Mouse (Mus musculus) hindbrain, embryonic 16.5 days (tissue): ENCODE results near the gene Olfr993. TPM values are rescaled to one million over a fixed set of nuclear protein-coding genes. Genes with fewer than 3 reads are reported as not detected.

ENCODE experiments used
- ATAC-seq: fragments of 200-750 bp; cut with Nextera tagmentation; 2 replicates; pipeline ENCODE4 v1.8.0; 2017; ENCODE audit warnings: moderate TSS enrichment, moderate library complexity
- H3K27ac ChIP-seq: fragments of 300-500 bp; sonication (generic); 2 replicates; pipeline ENCODE4 v1.5.1; 2014; ENCODE audit warnings: low read depth, mild to moderate bottlenecking, control low read depth, low read length, moderate library complexity
- H3K27me3 ChIP-seq: fragments of 300-500 bp; sonication (generic); replicated peaks from 2 replicates; pipeline ENCODE4 v1.6.1; 2014; ENCODE audit warnings: low read length; ENCODE audit not compliant: control insufficient read depth, insufficient read depth
- H3K36me3 ChIP-seq: fragments of 300-500 bp; sonication (generic); 2 replicates; pipeline ENCODE4 v1.6.1; 2014; ENCODE audit warnings: mild to moderate bottlenecking, low read length, moderate library complexity, mixed read lengths; ENCODE audit not compliant: control insufficient read depth, insufficient read depth
- H3K4me1 ChIP-seq: fragments of 300-500 bp; sonication (generic); 2 replicates; pipeline ENCODE4 v1.6.1; 2014; ENCODE audit warnings: low read depth, low read length; ENCODE audit not compliant: control insufficient read depth, insufficient read depth
- H3K4me2 ChIP-seq: fragments of 300-500 bp; sonication (generic); 2 replicates; pipeline ENCODE4 v1.6.1; 2014; ENCODE audit warnings: mild to moderate bottlenecking, low read length, control low read depth, moderate library complexity
- H3K4me3 ChIP-seq: fragments of 300-500 bp; sonication (generic); 2 replicates; pipeline ENCODE4 v1.5.1; 2014; ENCODE audit warnings: mild to moderate bottlenecking, low read length, control low read depth, moderate library complexity
- H3K9ac ChIP-seq: fragments of 300-500 bp; sonication (generic); 2 replicates; pipeline ENCODE4 v1.6.1; 2014; ENCODE audit warnings: low read depth, mild to moderate bottlenecking, control low read depth, low read length, moderate library complexity
- H3K9me3 ChIP-seq: fragments of 300-500 bp; sonication (generic); 2 replicates; pipeline ENCODE4 v1.6.1; 2014; ENCODE audit warnings: mild to moderate bottlenecking, low read length, moderate library complexity; ENCODE audit not compliant: control insufficient read depth
- WGBS: fragments of 180-500 bp; shearing (Covaris S2); extraction: QIAGEN DNeasy Blood & Tissue Kit; methylation state at CpG from one replicate; pipeline ENCODE4 v1.1.7; 2014; 5-methylcytosine and 5-hydroxymethylcytosine counted together
- polyA plus RNA-seq: library from polyadenylated mRNA; unstranded; fragments of >200 nt; fragmentation: Nextera tagmentation; extraction: Ambion mirVana; gene quantifications from 2 replicates; pipeline ENCODE4 v1.2.1, GENCODE M21; 2015

Olfr993 gene
- polyA plus RNA-seq, result not detected in 2 replicates

DNA sequence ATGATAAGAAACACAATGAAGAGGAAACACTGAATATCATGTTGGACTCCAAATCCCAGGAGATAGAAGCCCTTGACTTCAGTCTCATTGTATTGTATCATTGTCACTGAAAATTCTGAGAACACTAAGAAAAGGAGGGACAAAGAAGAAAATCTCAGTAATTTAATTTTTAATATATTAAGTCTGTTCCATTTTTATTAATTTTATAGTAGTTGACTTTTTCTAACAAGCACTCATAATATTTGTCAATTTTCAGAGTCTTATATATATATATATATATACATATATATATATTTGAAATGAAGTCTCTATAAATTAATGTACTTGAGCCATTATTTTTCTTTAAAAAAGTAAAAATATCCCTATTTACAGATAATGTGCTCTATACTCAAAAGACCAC lies at the start of gene Olfr993:
TSS of gene Olfr993 (minus strand) at position 101 of the 400 bp plus-strand sequence.
- H3K36me3 ChIP-seq, result no peaks in the 10 kb centered on the region
- H3K27me3 ChIP-seq, result no peaks in the 10 kb centered on the region
- H3K4me2 ChIP-seq, result no peak within 1 kb of the TSS
- no peak within 1 kb of the TSS for H3K4me3 ChIP-seq
- no peak within 1 kb of the TSS for H3K27ac ChIP-seq
- ATAC-seq, result no peak
- H3K4me1 ChIP-seq, result no peaks in the 10 kb centered on the region
- H3K9ac ChIP-seq, result no peak within 1 kb of the TSS
- H3K9me3 ChIP-seq, result no peaks in the 10 kb centered on the region

DNA sequence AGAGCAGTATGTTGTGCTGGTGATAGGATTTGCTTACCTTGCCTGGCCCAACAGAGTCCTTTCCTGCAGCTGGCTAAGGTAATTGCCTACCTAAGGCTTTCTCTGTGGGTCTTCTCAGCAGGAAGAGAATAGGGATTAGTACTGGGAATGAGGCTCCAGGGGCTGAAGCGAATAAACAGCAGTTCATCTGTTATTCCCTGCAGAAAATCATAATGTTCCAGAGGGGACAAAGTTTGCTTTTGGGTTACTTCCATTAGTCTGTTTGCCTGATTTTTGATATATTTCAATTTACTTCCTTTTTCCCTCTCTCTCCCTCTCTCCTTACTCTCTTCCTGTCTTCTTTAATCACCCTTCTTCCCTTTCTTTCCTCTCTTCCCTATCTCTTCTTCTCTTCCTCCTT lies 28.9 kb upstream of the Olfr993 start, which contains the start of gene Olfr995:
TSS of gene Olfr995 (minus strand) at position 101 of the 400 bp plus-strand sequence.
- Histone ChIP-seq H3K36me3 (no peaks in the 10 kb centered on the region), H3K4me2 (no peak within 1 kb of the TSS), H3K4me1 (no peaks in the 10 kb centered on the region), H3K27me3 (no peaks in the 10 kb centered on the region), H3K9ac (no peak within 1 kb of the TSS), H3K27ac (no peak within 1 kb of the TSS), H3K4me3 (no peak within 1 kb of the TSS), H3K9me3 (no peaks in the 10 kb centered on the region)
- ATAC-seq, result no peak
- 17% methylated on average over 1 of the region's 1 CpGs for WGBS

DNA sequence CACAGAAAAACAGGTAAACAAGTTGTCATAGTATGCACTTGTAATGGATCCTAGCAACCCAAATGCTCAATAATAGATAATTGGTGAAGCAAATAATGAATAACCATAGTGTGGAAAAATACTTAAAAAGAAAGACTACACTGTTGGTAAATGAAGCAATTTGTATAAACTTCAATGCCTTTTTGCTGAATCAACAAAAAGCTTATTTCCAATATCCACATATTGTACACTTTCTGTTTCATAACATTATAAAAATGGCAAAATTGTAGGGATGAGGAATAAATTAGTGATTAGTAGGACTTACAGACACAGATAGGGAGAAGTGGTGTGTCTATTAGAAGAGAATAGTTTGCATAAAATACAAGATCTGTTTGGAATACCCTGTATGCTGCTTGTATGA lies 27.9 kb upstream of the Olfr993 start:
- ATAC-seq, result no peak
- H3K4me2 ChIP-seq, result no peak overlapping the region
- H3K27me3 ChIP-seq, result no peaks in the 10 kb centered on the region
- H3K27ac ChIP-seq, result no peak overlapping the region
- no peak overlapping the region for H3K4me3 ChIP-seq
- no peaks in the 10 kb centered on the region for H3K4me1 ChIP-seq
- no peak overlapping the region for H3K9ac ChIP-seq
- H3K9me3 ChIP-seq, result no peaks in the 10 kb centered on the region
- no peaks in the 10 kb centered on the region for H3K36me3 ChIP-seq

DNA sequence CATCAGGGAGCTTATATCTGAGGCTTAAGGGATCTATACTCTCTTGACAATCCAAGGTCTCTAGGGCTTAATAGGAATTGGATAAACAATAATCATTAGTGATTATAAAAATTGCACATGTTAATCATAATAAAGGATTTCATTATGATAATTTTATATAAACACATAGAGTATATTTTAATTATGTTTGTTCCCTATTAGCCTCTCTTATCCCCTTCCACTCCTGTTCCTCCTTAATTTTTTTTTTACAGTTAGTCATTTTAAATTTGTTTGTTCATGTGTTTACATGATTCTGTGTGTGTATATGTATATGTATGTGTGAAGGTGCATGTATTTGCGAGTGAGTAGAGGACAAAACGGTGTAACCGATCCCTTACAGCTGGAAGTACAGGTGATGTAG lies 21.7 kb upstream of the Olfr993 start, which contains the start of gene Olfr994:
TSS of gene Olfr994 (minus strand) at position 101 of the 400 bp plus-strand sequence.
- 92% methylated on average over 3 of the region's 3 CpGs for WGBS
- no peak for ATAC-seq
- Histone ChIP-seq H3K9ac (no peak within 1 kb of the TSS), H3K27ac (no peak within 1 kb of the TSS), H3K27me3 (no peaks in the 10 kb centered on the region), H3K9me3 (no peaks in the 10 kb centered on the region), H3K4me1 (no peaks in the 10 kb centered on the region), H3K4me2 (no peak within 1 kb of the TSS), H3K36me3 (no peaks in the 10 kb centered on the region), H3K4me3 (no peak within 1 kb of the TSS)

DNA sequence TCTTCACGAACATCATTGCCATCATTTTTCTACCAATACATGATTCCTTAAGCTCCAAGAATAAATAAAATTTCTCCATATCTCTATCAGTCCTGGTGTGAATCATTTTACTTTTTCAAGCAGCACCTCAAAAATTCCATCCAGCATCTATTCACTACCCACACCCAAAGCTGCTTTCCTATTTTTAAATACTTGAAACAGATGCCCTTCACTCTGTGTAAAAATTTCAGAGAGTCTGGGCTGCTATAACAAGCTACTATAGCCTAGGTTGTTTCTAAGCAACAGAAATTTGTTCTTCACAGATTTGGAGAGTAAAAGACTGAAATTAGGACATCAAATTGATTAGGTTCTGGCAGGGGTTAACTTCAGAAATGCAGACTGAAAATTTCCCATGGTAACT lies 11.2 kb upstream of the Olfr993 start:
- Histone ChIP-seq H3K27me3 (no peaks in the 10 kb centered on the region), H3K9me3 (no peaks in the 10 kb centered on the region), H3K4me1 (no peaks in the 10 kb centered on the region), H3K36me3 (no peaks in the 10 kb centered on the region), H3K4me2 (no peak overlapping the region), H3K9ac (no peak overlapping the region), H3K27ac (no peak overlapping the region), H3K4me3 (no peak overlapping the region)
- ATAC-seq, result no peak
- WGBS, result 72% methylated on average over 1 of the region's 1 CpGs

DNA sequence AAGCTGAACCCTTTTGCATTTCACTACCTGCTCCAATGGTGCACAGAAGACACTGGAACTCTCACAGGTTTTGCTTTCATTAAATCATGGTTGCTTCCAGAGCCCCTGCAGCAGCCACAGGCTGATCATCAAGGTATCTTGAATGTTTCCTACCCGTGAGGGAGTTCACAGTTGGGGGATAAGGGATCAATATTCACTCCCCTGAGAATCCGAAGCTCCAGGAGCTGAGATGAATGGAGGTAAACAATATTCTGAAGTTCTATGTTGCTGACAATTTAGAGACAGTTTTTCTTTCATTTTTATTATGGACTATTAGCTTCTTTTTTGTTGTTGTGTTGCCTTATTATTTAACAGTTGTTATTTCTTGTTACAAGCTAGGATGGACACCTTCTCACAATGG lies 5.3 kb downstream of the Olfr993 start, which contains the start of gene Olfr992:
TSS of gene Olfr992 (minus strand) at position 101 of the 400 bp plus-strand sequence.
- Histone ChIP-seq H3K36me3 (no peaks in the 10 kb centered on the region), H3K4me1 (no peaks in the 10 kb centered on the region), H3K27me3 (no peaks in the 10 kb centered on the region), H3K9ac (no peak within 1 kb of the TSS), H3K9me3 (no peaks in the 10 kb centered on the region), H3K27ac (no peak within 1 kb of the TSS), H3K4me2 (no peak within 1 kb of the TSS), H3K4me3 (no peak within 1 kb of the TSS)
- ATAC-seq, result no peak
- WGBS, result 62% methylated on average over 2 of the region's 2 CpGs

Other genes starting within 250 kb of the Olfr993 start
- gene Lrrc55, start 217.7 kb downstream of the Olfr993 start, polyA plus RNA-seq, result 12.7 and 13.2 TPM in 2 replicates
- gene Olfr987, start 75.6 kb downstream of the Olfr993 start, polyA plus RNA-seq, result not detected in 2 replicates
- not detected in 2 replicates for gene Olfr988, start 51.6 kb downstream of the Olfr993 start, polyA plus RNA-seq
- not detected in 2 replicates for gene Olfr992, start 5.4 kb downstream of the Olfr993 start, polyA plus RNA-seq
- gene Olfr994, start 21.6 kb upstream of the Olfr993 start, polyA plus RNA-seq, result not detected in 2 replicates
- gene Olfr995, start 28.8 kb upstream of the Olfr993 start, polyA plus RNA-seq, result not detected in 2 replicates
- 0.09 and 0.28 TPM in 2 replicates for gene 4833423E24Rik, start 104.1 kb upstream of the Olfr993 start, polyA plus RNA-seq
- not detected in 2 replicates for gene Olfr996, start 164.3 kb upstream of the Olfr993 start, polyA plus RNA-seq
- gene Olfr998, start 174.1 kb upstream of the Olfr993 start, polyA plus RNA-seq, result not detected in 2 replicates
- not detected in 2 replicates for gene Olfr1000, start 197.0 kb upstream of the Olfr993 start, polyA plus RNA-seq
- gene Olfr1002, start 235.8 kb upstream of the Olfr993 start, polyA plus RNA-seq, result not detected in 2 replicates
- gene Olfr154, start 249.6 kb upstream of the Olfr993 start, polyA plus RNA-seq, result not detected in 2 replicates